Mouse (Mus musculus) midbrain, embryonic 16.5 days (tissue): ENCODE measurements at regions not wholly inside any gene's neighbourhood (a gene's known extent, or its start where the extent isn't known, plus 50 kb on each side); places are given as distances from the start of the nearest gene placed in this dataset.

Source experiments
- ATAC-seq: fragments of 200-750 bp; cut with Nextera tagmentation; 2 replicates; pipeline ENCODE4 v1.8.0; 2017; ENCODE audit warnings: moderate TSS enrichment
- H3K27ac ChIP-seq: fragments of 300-500 bp; sonication (generic); 2 replicates; pipeline ENCODE4 v1.5.1; 2014; ENCODE audit warnings: mild to moderate bottlenecking, low read length, mixed read lengths
- H3K27me3 ChIP-seq: fragments of 300-500 bp; sonication (generic); 2 replicates; pipeline ENCODE4 v1.6.1; 2014; ENCODE audit warnings: low read depth, low read length, mixed read lengths; ENCODE audit not compliant: control insufficient read depth, insufficient read depth
- H3K36me3 ChIP-seq: fragments of 300-500 bp; sonication (generic); 2 replicates; pipeline ENCODE4 v1.6.1; 2014; ENCODE audit warnings: mild to moderate bottlenecking, low read length, moderate library complexity, mixed read lengths; ENCODE audit not compliant: control insufficient read depth, insufficient read depth
- H3K4me1 ChIP-seq: fragments of 300-500 bp; sonication (generic); 2 replicates; pipeline ENCODE4 v1.6.1; 2014; ENCODE audit warnings: mild to moderate bottlenecking, low read length, mixed read lengths; ENCODE audit not compliant: control insufficient read depth, insufficient read depth
- H3K4me2 ChIP-seq: fragments of 300-500 bp; sonication (generic); 2 replicates; pipeline ENCODE4 v1.6.1; 2014; ENCODE audit warnings: mild to moderate bottlenecking, low read length, mixed read lengths
- H3K4me3 ChIP-seq: fragments of 300-500 bp; sonication (generic); 2 replicates; pipeline ENCODE4 v1.5.1; 2014; ENCODE audit warnings: low read depth, mild to moderate bottlenecking, low read length, moderate library complexity, mixed read lengths
- H3K9ac ChIP-seq: fragments of 300-500 bp; sonication (generic); 2 replicates; pipeline ENCODE4 v1.6.1; 2014; ENCODE audit warnings: low read depth, low read length, mixed read lengths
- H3K9me3 ChIP-seq: fragments of 300-500 bp; sonication (generic); replicated peaks from 2 replicates; pipeline ENCODE4 v1.6.1; 2014; ENCODE audit warnings: mild to moderate bottlenecking, low read length, mixed read lengths; ENCODE audit not compliant: control insufficient read depth, poor library complexity, severe bottlenecking
- WGBS: fragments of 180-500 bp; shearing (Covaris S2); extraction: QIAGEN DNeasy Blood & Tissue Kit; methylation state at CpG from one replicate; pipeline ENCODE4 v1.1.7; 2014; 5-methylcytosine and 5-hydroxymethylcytosine counted together

- no peaks in the 10 kb centered on the region for H3K36me3 ChIP-seq
- H3K27ac ChIP-seq, result no peak overlapping the region
- no peaks in the 10 kb centered on the region for H3K27me3 ChIP-seq
- H3K9me3 ChIP-seq, result no peaks in the 10 kb centered on the region
- ATAC-seq, result no peak
- H3K4me3 ChIP-seq, result no peak overlapping the region
- 0 out of 2 replicates have a peak, but pooled peaks cover 2% of the 10 kb centered on the region for H3K4me1 ChIP-seq
- no peak overlapping the region for H3K4me2 ChIP-seq
- no peak overlapping the region for H3K9ac ChIP-seq
- 61% methylated on average over 5 of the region's 5 CpGs for WGBS
These were observed 80.7 kb upstream of the Podxl start for GRCm38 (mm10) chr6:31644504-31644903.

GRCm38 (mm10) chr6:31642451-31642942 is 78.7 kb upstream of the Podxl start:
- no peak for ATAC-seq
- no peak overlapping the region for H3K4me2 ChIP-seq
- 31% methylated on average over 13 of the region's 13 CpGs for WGBS

GRCm38 (mm10) chr6:31640745-31641144 is 77.0 kb upstream of the Podxl start:
- H3K4me3 ChIP-seq, result no peak overlapping the region
- no peaks in the 10 kb centered on the region for H3K4me1 ChIP-seq
- H3K9ac ChIP-seq, result no peak overlapping the region
- no peak overlapping the region for H3K4me2 ChIP-seq
- H3K27me3 ChIP-seq, result no peaks in the 10 kb centered on the region; the same call in 1 of the 2 replicates
- no peak overlapping the region for H3K27ac ChIP-seq
- H3K36me3 ChIP-seq, result no peaks in the 10 kb centered on the region
- no peaks in the 10 kb centered on the region for H3K9me3 ChIP-seq
- no peak for ATAC-seq
- 63% methylated on average over 2 of the region's 2 CpGs for WGBS

More at GRCm38 (mm10) chr6:31642451-31642942, 78.7 kb upstream of the Podxl start:
- no peak overlapping the region for H3K4me3 ChIP-seq
- H3K36me3 ChIP-seq, result no peaks in the 10 kb centered on the region
- no peak overlapping the region for H3K27ac ChIP-seq
- H3K4me1 ChIP-seq, result 0 out of 2 replicates have a peak, but pooled peaks cover 2% of the 10 kb centered on the region
- H3K9me3 ChIP-seq, result no peaks in the 10 kb centered on the region
- no peaks in the 10 kb centered on the region; the same call in 1 of the 2 replicates for H3K27me3 ChIP-seq
- no peak overlapping the region for H3K9ac ChIP-seq

GRCm38 (mm10) chr6:31639460-31639859 is 75.7 kb upstream of the Podxl start:
- ATAC-seq, result peak; percentile 70
- Histone ChIP-seq H3K9me3 (no peaks in the 10 kb centered on the region), H3K27me3 (no peaks in the 10 kb centered on the region; the same call in 1 of the 2 replicates), H3K9ac (no peak overlapping the region), H3K4me1 (no peaks in the 10 kb centered on the region), H3K4me3 (no peak overlapping the region), H3K27ac (no peak overlapping the region), H3K36me3 (no peaks in the 10 kb centered on the region), H3K4me2 (no peak overlapping the region)
- WGBS, result 9% methylated on average over 2 of the region's 2 CpGs

GRCm38 (mm10) chr6:31638434-31639220 is 74.8 kb upstream of the Podxl start:
- no peak overlapping the region for H3K27ac ChIP-seq
- no peaks in the 10 kb centered on the region for H3K9me3 ChIP-seq
- no peaks in the 10 kb centered on the region; the same call in 1 of the 2 replicates for H3K27me3 ChIP-seq
- no peaks in the 10 kb centered on the region for H3K4me1 ChIP-seq
- no peak overlapping the region for H3K4me3 ChIP-seq
- H3K9ac ChIP-seq, result no peak overlapping the region
- no peak overlapping the region for H3K4me2 ChIP-seq
- no peaks in the 10 kb centered on the region for H3K36me3 ChIP-seq
- 33% methylated on average over 13 of the region's 13 CpGs for WGBS
- ATAC-seq, result no peak; the same call in 1 of the 2 replicates

GRCm38 (mm10) chr6:31637371-31638052 is 73.7 kb upstream of the Podxl start:
- Histone ChIP-seq H3K36me3 (no peaks in the 10 kb centered on the region), H3K4me2 (no peak overlapping the region; the same call in 1 of the 2 replicates), H3K27me3 (no peaks in the 10 kb centered on the region; the same call in 1 of the 2 replicates), H3K4me3 (no peak overlapping the region), H3K9ac (no peak overlapping the region), H3K4me1 (no peaks in the 10 kb centered on the region), H3K27ac (no peak overlapping the region), H3K9me3 (no peaks in the 10 kb centered on the region)
- 20% methylated on average over 16 of the region's 16 CpGs for WGBS
- no peak for ATAC-seq

- H3K4me1 ChIP-seq, result no peaks in the 10 kb centered on the region
- no peak for ATAC-seq
- H3K36me3 ChIP-seq, result no peaks in the 10 kb centered on the region
- no peaks in the 10 kb centered on the region for H3K9me3 ChIP-seq
- no peak overlapping the region for H3K4me2 ChIP-seq
- H3K9ac ChIP-seq, result no peak overlapping the region
- H3K27me3 ChIP-seq, result no peaks in the 10 kb centered on the region; the same call in 1 of the 2 replicates
- no peak overlapping the region for H3K4me3 ChIP-seq
- no peak overlapping the region for H3K27ac ChIP-seq
- WGBS, result 29% methylated on average over 9 of the region's 9 CpGs
These were observed 73.2 kb upstream of the Podxl start for GRCm38 (mm10) chr6:31636954-31637353.

- Histone ChIP-seq H3K4me2 (no peak overlapping the region), H3K27me3 (no peaks in the 10 kb centered on the region; the same call in 1 of the 2 replicates), H3K9me3 (no peaks in the 10 kb centered on the region), H3K4me3 (no peak overlapping the region), H3K27ac (no peak overlapping the region), H3K9ac (no peak overlapping the region), H3K36me3 (no peaks in the 10 kb centered on the region), H3K4me1 (no peaks in the 10 kb centered on the region)
- 75% methylated on average over 10 of the region's 10 CpGs for WGBS
- ATAC-seq, result no peak
These were observed 68.7 kb upstream of the Podxl start for GRCm38 (mm10) chr6:31632485-31632884.

GRCm38 (mm10) chr6:31630009-31630408 is 66.2 kb upstream of the Podxl start:
- no peak overlapping the region for H3K4me2 ChIP-seq
- H3K4me1 ChIP-seq, result no peaks in the 10 kb centered on the region
- no peak overlapping the region for H3K27ac ChIP-seq
- no peaks in the 10 kb centered on the region for H3K9me3 ChIP-seq
- H3K27me3 ChIP-seq, result no peaks in the 10 kb centered on the region
- H3K9ac ChIP-seq, result no peak overlapping the region
- H3K4me3 ChIP-seq, result no peak overlapping the region
- 66% methylated on average over 4 of the region's 4 CpGs for WGBS
- ATAC-seq, result no peak
- no peaks in the 10 kb centered on the region for H3K36me3 ChIP-seq
